Mouse (Mus musculus): ENCODE data around the gene Olfr152. TPM values are rescaled to one million over a fixed set of nuclear protein-coding genes. Genes with fewer than 3 reads are reported as not detected.

Gene Olfr152
- total RNA-seq (2023) = not detected

GRCm38 (mm10) chr2:87779183-87779582, at the start of gene Olfr152:
Gene Olfr152, plus strand, starts transcription at chr2:87779483.

DNA sequence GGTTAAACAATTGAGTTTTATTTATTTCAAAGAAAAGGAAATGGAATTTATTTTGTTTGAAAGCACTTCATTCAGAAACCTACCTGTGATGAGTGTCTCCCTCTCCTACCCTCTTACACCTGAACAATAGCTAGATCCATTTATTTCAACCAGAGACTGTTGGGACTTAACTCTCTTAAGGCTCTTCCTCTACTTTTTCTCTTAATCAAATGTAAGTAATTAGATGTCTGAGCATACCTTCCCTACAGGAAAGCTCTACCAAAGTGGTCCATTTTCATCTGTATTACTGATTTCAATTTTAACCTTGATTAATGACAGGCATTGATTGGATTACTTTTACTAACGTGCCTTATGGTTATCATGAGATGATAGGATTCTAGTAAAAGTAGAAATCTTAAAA, 39.4 kb upstream of the Olfr152 start, which contains the start of gene Olfr1138:
Gene Olfr1138 (minus strand): TSS at position 101 of the 400 bp plus-strand sequence.

GRCm38 (mm10) chr2:87743452-87743851, 35.8 kb upstream of the Olfr152 start, which contains the start of gene Olfr1140:
Gene Olfr1140, plus strand, starts transcription at chr2:87743752.

GRCm38 (mm10) chr2:87753891-87754290, 25.4 kb upstream of the Olfr152 start, which contains the start of gene Olfr1141:
Gene Olfr1141, minus strand, starts transcription at chr2:87753991.

DNA sequence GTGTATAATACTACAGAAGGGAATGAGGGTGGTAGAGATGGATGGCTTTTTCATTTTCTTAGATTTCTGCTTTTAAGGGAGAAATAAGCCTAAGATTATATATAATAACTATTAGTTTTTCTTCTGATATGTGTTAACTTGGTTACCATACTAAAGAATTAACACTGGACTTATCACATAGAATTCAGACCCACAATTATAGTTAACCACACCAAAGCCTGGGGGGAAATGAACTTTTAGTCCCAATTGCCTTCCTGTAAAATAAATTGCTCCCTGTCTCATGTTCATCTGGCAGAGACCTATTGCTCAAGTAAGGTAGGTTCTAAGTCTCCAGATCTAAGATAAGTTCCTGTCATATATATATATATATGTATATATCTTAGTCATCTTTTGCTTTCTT, 21.0 kb downstream of the Olfr152 start, which contains the start of gene Olfr1143:
Gene Olfr1143 (plus strand): TSS at position 301 of the 400 bp plus-strand sequence.

DNA sequence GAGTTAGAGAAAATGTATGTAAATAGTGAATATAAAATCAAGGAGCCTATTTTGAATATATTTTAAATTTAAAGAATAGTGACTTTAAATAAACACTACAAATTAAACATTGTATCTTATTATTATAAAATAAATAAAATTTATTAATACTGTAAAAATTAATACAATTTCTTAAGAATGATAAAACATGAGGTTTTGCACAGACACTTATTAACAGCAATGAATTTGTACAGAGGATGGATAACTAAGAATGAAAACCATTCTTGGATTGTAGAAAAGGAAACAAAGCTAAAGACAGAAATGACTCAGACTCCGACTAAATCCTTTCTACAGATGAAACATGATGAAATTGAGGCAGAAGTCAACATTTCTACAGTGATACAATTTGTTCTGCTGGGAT, 30.2 kb downstream of the Olfr152 start, which contains the start of gene Olfr1145:
Gene Olfr1145 (plus strand): TSS at position 301 of the 400 bp plus-strand sequence.

DNA sequence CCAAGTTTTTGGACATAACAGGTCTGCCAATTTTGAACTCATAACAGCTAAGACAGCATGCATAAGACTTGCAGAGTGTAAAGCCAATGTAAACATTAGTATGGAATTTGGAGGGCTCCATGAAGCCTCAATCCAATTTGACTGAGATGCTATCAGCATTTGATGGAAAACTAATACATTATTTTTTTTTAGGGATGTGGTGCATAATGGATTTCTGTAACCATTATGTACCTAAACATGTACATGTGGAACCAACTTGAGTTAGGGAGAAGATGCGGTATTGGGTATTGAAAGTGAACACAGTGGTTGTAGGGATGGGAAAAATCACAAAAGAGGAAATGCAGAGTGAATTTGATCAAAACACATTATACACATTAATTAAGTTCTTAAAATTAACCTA, 51.0 kb downstream of the Olfr152 start, which contains the start of gene Olfr1148:
Gene Olfr1148 (plus strand): TSS at position 301 of the 400 bp plus-strand sequence.

Other genes with a start within 250 kb of the Olfr152 start
- gene Olfr153, start 247.7 kb upstream of the Olfr152 start, total RNA-seq (2023) = not detected
- gene Olfr1128, start 233.9 kb upstream of the Olfr152 start, total RNA-seq (2023) = not detected
- not detected for gene Olfr1129, start 205.6 kb upstream of the Olfr152 start, total RNA-seq (2023)
- gene Olfr1130, start 173.3 kb upstream of the Olfr152 start, total RNA-seq (2023) = not detected
- not detected for gene Olfr1131, start 152.4 kb upstream of the Olfr152 start, total RNA-seq (2023)
- gene Olfr1132, start 141.9 kb upstream of the Olfr152 start, total RNA-seq (2023) = not detected
- gene Olfr1133, start 132.1 kb upstream of the Olfr152 start, total RNA-seq (2023) = not detected
- not detected for gene Olfr1134, start 121.0 kb upstream of the Olfr152 start, total RNA-seq (2023)
- gene Olfr1135, start 105.8 kb upstream of the Olfr152 start, total RNA-seq (2023) = not detected
- not detected for gene Olfr1136, start 85.5 kb upstream of the Olfr152 start, total RNA-seq (2023)
- gene Olfr1137, start 66.3 kb upstream of the Olfr152 start, total RNA-seq (2023) = not detected
- gene Olfr1138, start 39.5 kb upstream of the Olfr152 start, total RNA-seq (2023) = not detected
- gene Olfr1140, start 35.7 kb upstream of the Olfr152 start, total RNA-seq (2023) = not detected
- not detected for gene Olfr1141, start 25.5 kb upstream of the Olfr152 start, total RNA-seq (2023)
- not detected for gene Olfr1143, start 21.1 kb downstream of the Olfr152 start, total RNA-seq (2023)
- gene Olfr1145, start 30.3 kb downstream of the Olfr152 start, total RNA-seq (2023) = not detected
- gene Olfr1148, start 51.0 kb downstream of the Olfr152 start, total RNA-seq (2023) = not detected
- not detected for gene Olfr1150-ps1, start 64.5 kb downstream of the Olfr152 start, total RNA-seq (2023)
- gene Olfr1151, start 76.4 kb downstream of the Olfr152 start, total RNA-seq (2023) = not detected
- gene Olfr1152, start 87.0 kb downstream of the Olfr152 start, total RNA-seq (2023) = not detected
- not detected for gene Olfr1153, start 115.5 kb downstream of the Olfr152 start, total RNA-seq (2023)
- gene Olfr1154, start 125.7 kb downstream of the Olfr152 start, total RNA-seq (2023) = not detected
- gene Olfr1155, start 165.7 kb downstream of the Olfr152 start, total RNA-seq (2023) = not detected
- not detected for gene Olfr1156, start 173.6 kb downstream of the Olfr152 start, total RNA-seq (2023)
- not detected for gene Olfr1157, start 188.8 kb downstream of the Olfr152 start, total RNA-seq (2023)
- gene Olfr74, start 195.2 kb downstream of the Olfr152 start, total RNA-seq (2023) = not detected
- gene Olfr1158, start 210.6 kb downstream of the Olfr152 start, total RNA-seq (2023) = not detected
- gene Olfr1160, start 228.8 kb downstream of the Olfr152 start, total RNA-seq (2023) = not detected
- gene Olfr1161, start 243.3 kb downstream of the Olfr152 start, total RNA-seq (2023) = not detected